Mouse (Mus musculus): ENCODE results near the gene Csnk2b. TPM values are rescaled to one million over a fixed set of nuclear protein-coding genes. Genes with fewer than 3 reads are reported as not detected.

Csnk2b gene
- polyA plus RNA-seq, 1 experiment from 2014 or later: 125 TPM

- ATAC-seq (ENCODE audit: insufficient read depth): no peak
- Histone ChIP-seq H3K9ac (no peak overlapping the region), H3K9me3 (replicated peaks) (no peaks in the 10 kb centered on the region), H3K27ac (replicated peaks) (no peak overlapping the region), H3K4me3 (replicated peaks) (no peak overlapping the region), H3K36me3 (replicated peaks) (no peaks in the 10 kb centered on the region), H3K4me1 (replicated peaks) (peaks cover 40% of the 10 kb centered on the region), H3K4me2 (no peak overlapping the region), H3K27me3 (no peaks in the 10 kb centered on the region)
- WGBS (ENCODE audit: insufficient replicate concordance): 39% methylated on average over 3 of the region's 3 CpGs
Observed at GRCm38 (mm10) chr17:35083929-35084497, 37.8 kb downstream of the Csnk2b start.

GRCm38 (mm10) chr17:35082841-35083576, 38.8 kb downstream of the Csnk2b start:
- no peak overlapping the region for H3K4me2 ChIP-seq
- no peaks in the 10 kb centered on the region for H3K9me3 ChIP-seq (replicated peaks)
- no peaks in the 10 kb centered on the region for H3K36me3 ChIP-seq (replicated peaks)
- no peak for ATAC-seq (ENCODE audit: insufficient read depth)
- no peak overlapping the region for H3K27ac ChIP-seq (replicated peaks)
- peaks cover 5% of the 10 kb centered on the region for H3K27me3 ChIP-seq
- no peak overlapping the region for H3K9ac ChIP-seq
- no peak overlapping the region for H3K4me3 ChIP-seq (replicated peaks)
- WGBS (ENCODE audit: insufficient replicate concordance): 81% methylated on average over 16 of the region's 16 CpGs
- peaks cover 42% of the 10 kb centered on the region for H3K4me1 ChIP-seq (replicated peaks)

GRCm38 (mm10) chr17:35080710-35081109, 41.1 kb downstream of the Csnk2b start:
- Histone ChIP-seq H3K9me3 (replicated peaks) (no peaks in the 10 kb centered on the region), H3K4me2 (peak overlapping the region; percentile 70), H3K27me3 (peaks cover 18% of the 10 kb centered on the region), H3K36me3 (replicated peaks) (no peaks in the 10 kb centered on the region), H3K9ac (peak overlapping the region; percentile 23; the same call in 1 of the 2 replicates), H3K27ac (replicated peaks) (peak overlapping the region; percentile 85), H3K4me1 (replicated peaks) (peaks cover 56% of the 10 kb centered on the region), H3K4me3 (replicated peaks) (no peak overlapping the region; the same call in 1 of the 2 replicates)
- WGBS (ENCODE audit: insufficient replicate concordance): 83% methylated on average over 4 of the region's 4 CpGs
- no peak for ATAC-seq (ENCODE audit: insufficient read depth)

- Histone ChIP-seq H3K9me3 (replicated peaks) (no peaks in the 10 kb centered on the region), H3K4me1 (replicated peaks) (peaks cover 51% of the 10 kb centered on the region), H3K4me2 (peak overlapping the region; percentile 70), H3K27ac (replicated peaks) (peak overlapping the region; percentile 85), H3K27me3 (peaks cover 18% of the 10 kb centered on the region), H3K4me3 (replicated peaks) (peak overlapping the region; percentile 39), H3K9ac (peak overlapping the region; percentile 23), H3K36me3 (replicated peaks) (no peaks in the 10 kb centered on the region)
- 26% methylated on average over 6 of the region's 6 CpGs for WGBS (ENCODE audit: insufficient replicate concordance)
- ATAC-seq (ENCODE audit: insufficient read depth): peak; percentile 66
Observed at GRCm38 (mm10) chr17:35080248-35080647, 41.6 kb downstream of the Csnk2b start.

- peak overlapping the region; percentile 70 for H3K4me2 ChIP-seq
Observed at GRCm38 (mm10) chr17:35079778-35080177, 42.1 kb downstream of the Csnk2b start.

GRCm38 (mm10) chr17:35077786-35078233, 44.0 kb downstream of the Csnk2b start, which contains the start of gene Ly6g6d:
Gene Ly6g6d, minus strand, starts transcription at chr17:35078065.
- Histone ChIP-seq H3K9me3 (replicated peaks) (no peaks in the 10 kb centered on the region), H3K36me3 (replicated peaks) (no peaks in the 10 kb centered on the region), H3K9ac (no peak within 1 kb of the TSS), H3K4me1 (replicated peaks) (peaks cover 46% of the 10 kb centered on the region), H3K27ac (replicated peaks) (no peak within 1 kb of the TSS), H3K27me3 (peaks cover 29% of the 10 kb centered on the region), H3K4me2 (peak within 1 kb of the TSS; percentile 29), H3K4me3 (replicated peaks) (no peak within 1 kb of the TSS)
- 13% methylated on average over 14 of the region's 14 CpGs for WGBS (ENCODE audit: insufficient replicate concordance)
- ATAC-seq (ENCODE audit: insufficient read depth): no peak

More at GRCm38 (mm10) chr17:35079778-35080177, 42.1 kb downstream of the Csnk2b start:
- no peaks in the 10 kb centered on the region for H3K9me3 ChIP-seq (replicated peaks)
- H3K36me3 ChIP-seq (replicated peaks): no peaks in the 10 kb centered on the region
- peak overlapping the region; percentile 39 for H3K4me3 ChIP-seq (replicated peaks)
- H3K27ac ChIP-seq (replicated peaks): peak overlapping the region; percentile 85
- peak; percentile 96 for ATAC-seq (ENCODE audit: insufficient read depth)
- H3K9ac ChIP-seq: peak overlapping the region; percentile 23
- H3K27me3 ChIP-seq: peaks cover 18% of the 10 kb centered on the region
- peaks cover 47% of the 10 kb centered on the region for H3K4me1 ChIP-seq (replicated peaks)
- WGBS (ENCODE audit: insufficient replicate concordance): 13% methylated on average over 9 of the region's 9 CpGs

GRCm38 (mm10) chr17:35077285-35077684, 44.6 kb downstream of the Csnk2b start:
- no peak overlapping the region for H3K4me2 ChIP-seq
- 18% methylated on average over 2 of the region's 2 CpGs for WGBS (ENCODE audit: insufficient replicate concordance)
- H3K4me1 ChIP-seq (replicated peaks): peaks cover 46% of the 10 kb centered on the region
- H3K9ac ChIP-seq: no peak overlapping the region
- no peaks in the 10 kb centered on the region for H3K9me3 ChIP-seq (replicated peaks)
- peaks cover 30% of the 10 kb centered on the region for H3K27me3 ChIP-seq
- H3K27ac ChIP-seq (replicated peaks): no peak overlapping the region
- no peak overlapping the region for H3K4me3 ChIP-seq (replicated peaks)
- no peak for ATAC-seq (ENCODE audit: insufficient read depth)
- H3K36me3 ChIP-seq (replicated peaks): no peaks in the 10 kb centered on the region

- H3K36me3 ChIP-seq (replicated peaks): no peaks in the 10 kb centered on the region
- peaks cover 46% of the 10 kb centered on the region for H3K4me1 ChIP-seq (replicated peaks)
- ATAC-seq (ENCODE audit: insufficient read depth): no peak
- no peak within 1 kb of the TSS for H3K9ac ChIP-seq
- H3K4me2 ChIP-seq: peak within 1 kb of the TSS; percentile 29
- no peak within 1 kb of the TSS for H3K4me3 ChIP-seq (replicated peaks)
- WGBS (ENCODE audit: insufficient replicate concordance): 33% methylated on average over 10 of the region's 10 CpGs
- no peaks in the 10 kb centered on the region for H3K9me3 ChIP-seq (replicated peaks)
- H3K27me3 ChIP-seq: peaks cover 30% of the 10 kb centered on the region
- H3K27ac ChIP-seq (replicated peaks): no peak within 1 kb of the TSS
Observed at GRCm38 (mm10) chr17:35076507-35077176, 45.2 kb downstream of the Csnk2b start, which contains the start of gene Ly6g6e. Gene Ly6g6e, plus strand, starts transcription at chr17:35076902.

- H3K4me3 ChIP-seq (replicated peaks): no peak overlapping the region
- 24% methylated on average over 17 of the region's 17 CpGs for WGBS (ENCODE audit: insufficient replicate concordance)
- H3K27me3 ChIP-seq: peaks cover 44% of the 10 kb centered on the region
- no peak overlapping the region; the same call in 1 of the 2 replicates for H3K9ac ChIP-seq
- H3K9me3 ChIP-seq (replicated peaks): no peaks in the 10 kb centered on the region
- H3K27ac ChIP-seq (replicated peaks): no peak overlapping the region
- H3K4me2 ChIP-seq: no peak overlapping the region
- ATAC-seq (ENCODE audit: insufficient read depth): no peak
- H3K4me1 ChIP-seq (replicated peaks): peaks cover 31% of the 10 kb centered on the region
- no peaks in the 10 kb centered on the region for H3K36me3 ChIP-seq (replicated peaks)
Observed at GRCm38 (mm10) chr17:35074097-35074496, 47.8 kb downstream of the Csnk2b start.

GRCm38 (mm10) chr17:35071454-35071853, 50.4 kb downstream of the Csnk2b start:
- H3K4me1 ChIP-seq (replicated peaks): peaks cover 14% of the 10 kb centered on the region
- H3K9ac ChIP-seq: no peak overlapping the region
- no peaks in the 10 kb centered on the region for H3K9me3 ChIP-seq (replicated peaks)
- no peak for ATAC-seq (ENCODE audit: insufficient read depth)
- 67% methylated on average over 9 of the region's 9 CpGs for WGBS (ENCODE audit: insufficient replicate concordance)
- H3K4me2 ChIP-seq: no peak overlapping the region
- H3K36me3 ChIP-seq (replicated peaks): no peaks in the 10 kb centered on the region
- H3K27ac ChIP-seq (replicated peaks): no peak overlapping the region
- no peak overlapping the region for H3K4me3 ChIP-seq (replicated peaks)
- H3K27me3 ChIP-seq: peaks cover 52% of the 10 kb centered on the region
